In the genomic region with DNA sequence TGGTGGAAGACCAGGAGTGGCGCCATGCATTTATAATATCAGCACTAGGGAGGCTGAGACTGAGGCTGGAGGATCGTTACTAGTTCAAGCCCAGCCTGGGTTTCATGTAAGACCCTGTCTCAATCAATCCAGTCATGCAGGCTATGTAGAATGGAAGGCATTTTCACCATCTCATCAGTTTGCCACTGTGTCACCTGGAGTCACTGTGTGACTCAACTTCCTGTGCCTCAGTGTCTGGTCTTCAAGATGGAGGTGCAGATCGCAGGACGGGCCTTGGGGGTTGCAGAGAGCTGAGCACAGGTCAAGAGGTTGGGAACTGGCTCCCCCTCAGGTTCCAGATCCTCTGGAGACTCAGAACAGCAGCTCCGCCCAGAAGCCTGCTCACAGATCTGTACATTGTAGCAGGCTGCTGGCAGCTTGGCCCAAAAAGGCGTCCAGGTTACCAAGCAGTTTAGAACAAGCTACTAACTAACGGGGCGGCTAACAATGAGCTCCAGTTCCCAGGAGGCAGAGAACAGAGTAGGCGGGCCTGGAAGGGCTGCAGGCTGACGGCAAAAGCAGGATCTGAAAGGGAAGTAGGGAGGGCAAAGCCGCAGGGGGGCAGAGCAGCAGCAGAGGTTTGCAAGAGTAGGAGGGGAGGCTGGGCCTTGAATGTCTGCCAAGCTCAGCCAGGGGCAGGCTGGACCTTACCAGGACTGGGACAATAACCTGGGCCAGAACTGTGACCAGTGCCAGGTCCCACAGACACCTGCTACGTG, we compare ENCODE assay signal across 10 mouse cellular contexts. TPM values are rescaled to one million over a fixed set of nuclear protein-coding genes. Genes with fewer than 3 reads are reported as not detected.
DNase-seq lines count a peak whose midpoint lies in the region; ATAC-seq and TF ChIP-seq lines count a peak whose summit lies in the region.
"Had no signal": no experiment of that assay in that cellular context is flagged by ENCODE, and none has a peak within 500 bp of the region (broad histone marks: within the 10 kb centered on the region; RNA-seq: fewer than 3 reads in every experiment).

No protein-coding gene starts in this region.

- no peaks in the 10 kb centered on the region for H3K9me3 ChIP-seq in embryonic facial prominence, embryonic 11.5 days (replicated peaks; ENCODE audit: control insufficient read depth, low read length)
- H3K9me3 ChIP-seq: liver, embryonic 13.5 days had no signal

- intact Hi-C loops in left cerebral cortex, adult 2 months (cut with DNase I): no loop called here
- intact Hi-C loops in gastrocnemius, postnatal 36 days (cut with DNase I): no loop called here

- H3K4me2 ChIP-seq in embryonic facial prominence, embryonic 11.5 days (ENCODE audit: low read depth, low read length): no peak overlapping the region
- H3K4me2 ChIP-seq: liver, embryonic 13.5 days had no signal

- H3K27ac ChIP-seq in embryonic facial prominence, embryonic 11.5 days (replicated peaks; ENCODE audit: low read depth, low read length): no peak overlapping the region
- no peak overlapping the region; the same call in 1 of the 2 replicates for H3K27ac ChIP-seq in left cerebral cortex, adult 2 months
- H3K27ac ChIP-seq: liver, embryonic 13.5 days had no signal

- no peaks in the 10 kb centered on the region for H3K4me1 ChIP-seq in embryonic facial prominence, embryonic 11.5 days (ENCODE audit: control insufficient read depth, insufficient read depth, low read length)

- no peak overlapping the region for H3K4me3 ChIP-seq in embryonic facial prominence, embryonic 11.5 days (ENCODE audit: low read depth, low read length)
- no peak overlapping the region for H3K4me3 ChIP-seq in left cerebral cortex, adult 2 months
- H3K4me3 ChIP-seq: liver, embryonic 13.5 days had no signal

- H3K27me3 ChIP-seq in embryonic facial prominence, embryonic 11.5 days (ENCODE audit: control insufficient read depth, insufficient read depth, low read length): no peaks in the 10 kb centered on the region
- H3K27me3 ChIP-seq: liver, embryonic 13.5 days; Patski had no signal

- WGBS in embryonic facial prominence, embryonic 11.5 days: 35% methylated on average over 12 of the region's 12 CpGs

- peak; percentile 76 for DNase-seq in layer of hippocampus, adult 11-12 months (ENCODE audit: low spot score)
- no peak for DNase-seq in layer of hippocampus, adult 9-10 months (ENCODE audit: low spot score)
- peak; percentile 3 for DNase-seq in embryonic facial prominence, embryonic 11.5 days (ENCODE audit: low spot score)
- peak; percentile 58 to 62 for DNase-seq in left cerebral cortex, adult 2 months (ENCODE audit: extremely low spot score in 1 of 2, low spot score in 2 of 2)
- peak; percentile 61 for DNase-seq in retina, postnatal 1 day
- DNase-seq in gastrocnemius, postnatal 36 days: no peak
- no peak for DNase-seq in liver
- DNase-seq in spleen, postnatal 4 days (ENCODE audit: low spot score in 2 of 2): no peak
- DNase-seq: liver, embryonic 13.5 days had no signal

- H3K36me3 ChIP-seq in embryonic facial prominence, embryonic 11.5 days (replicated peaks; ENCODE audit: control insufficient read depth, insufficient read depth, low read depth, low read length): no peaks in the 10 kb centered on the region
- H3K36me3 ChIP-seq: liver, embryonic 13.5 days had no signal

- no peak overlapping the region for H3K9ac ChIP-seq in embryonic facial prominence, embryonic 11.5 days (replicated peaks; ENCODE audit: low read length)
- H3K9ac ChIP-seq: liver, embryonic 13.5 days had no signal

- no peak for TF ChIP-seq CTCF in left cerebral cortex, adult 2 months (IDR thresholded peaks at IDR 0.05)

- ATAC-seq in embryonic facial prominence, embryonic 11.5 days (replicated peaks; ENCODE audit: insufficient number of reproducible peaks, low FRiP score, low TSS enrichment, low read depth): no peak
- ATAC-seq: Patski had no signal

RNA-seq across cellular contexts. Expression of a gene that starts 14.0 kb away (rescaled TPM):
- polyA plus RNA-seq in embryonic facial prominence, embryonic 11.5 days (2014; fragmentation: Nextera tagmentation; extraction: Ambion mirVana): 2.1 and 4.2 TPM in 2 replicates
- 10 to 100 TPM; 10.0 to 10.3 TPM for total RNA-seq in left cerebral cortex, adult 2 months (2021)
- total RNA-seq in gastrocnemius, postnatal 36 days (2021): 1 to 10 TPM; 2.0 to 2.1 TPM

RNA-seq across cellular contexts. Expression of a gene that starts 38.3 kb away (rescaled TPM):
- polyA plus RNA-seq in embryonic facial prominence, embryonic 11.5 days (2014; fragmentation: Nextera tagmentation; extraction: Ambion mirVana): 4.5 and 9.2 TPM in 2 replicates
- 1 to 10 TPM in 1 of 2 experiments, under 1 TPM in 1; 0.98 to 3.9 TPM for total RNA-seq in left cerebral cortex, adult 2 months (2021)
- 1 to 10 TPM in 1 of 2 experiments, under 1 TPM in 1; 0.42 to 1.4 TPM for total RNA-seq in gastrocnemius, postnatal 36 days (2021)
- polyA plus RNA-seq: Patski had no signal

Comparison
In these comparisons a context has a peak if more than half of its experiments do, and no peak if none do; other contexts are left out.
1. DNase-seq: peak in layer of hippocampus, adult 11-12 months (single experiment), embryonic facial prominence, embryonic 11.5 days (single experiment), left cerebral cortex, adult 2 months (2 of 2) and retina, postnatal 1 day (single experiment); none in layer of hippocampus, adult 9-10 months (single experiment), gastrocnemius, postnatal 36 days (0 of 2), liver (single experiment) and spleen, postnatal 4 days (0 of 2).